Mouse (Mus musculus) left cerebral cortex, postnatal 25 days (tissue): ENCODE results near the gene Capn13. TPM values are rescaled to one million over a fixed set of nuclear protein-coding genes. Genes with fewer than 3 reads are reported as not detected.
A peak's percentile ranks its signal among the peaks of the same experiment; 100 is the strongest.
"Not testable (repeated sequence)": the region's sequence is repeated elsewhere in the genome, so short reads cannot be mapped to it uniquely, and the experiment has no call there.

Experiments used
- DNase-seq, 2 experiments: peaks; one replicate each; pipeline ENCODE4 v3.0.0; 2022; ENCODE audit warnings: low spot score in 2 of 2, mixed read lengths in 1 of 2
- intact Hi-C: fragments of 180-260 bp; cut with DNase I; formaldehyde crosslinking; loops from one replicate; pipeline ENCODE4 v1.15.1; 2025
- total RNA-seq, 2 experiments: library from RNA; stranded (reverse); gene quantifications; 2 replicates each; pipeline ENCODE4 v1.2.3; 2021

Gene Capn13
- total RNA-seq, 2 experiments from 2014 or later = not detected

DNA sequence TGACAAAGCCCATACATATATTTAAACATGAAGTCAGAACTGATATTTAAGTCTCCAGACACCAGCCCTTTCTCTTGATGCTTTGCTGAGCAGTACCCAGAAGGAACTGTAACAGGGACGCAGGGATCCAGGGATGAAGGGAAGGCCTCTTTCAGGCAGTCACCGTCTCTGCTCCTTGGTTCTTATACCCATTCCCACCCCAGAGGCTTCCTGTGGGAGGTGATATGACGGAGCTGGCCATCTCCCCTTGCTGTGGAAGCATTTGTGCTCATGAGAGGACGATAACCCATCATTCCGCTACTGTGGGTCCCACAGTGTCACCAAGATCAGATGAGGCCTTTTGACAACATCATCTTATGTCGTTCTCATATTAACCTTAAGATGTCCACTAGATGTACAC lies 101.7 kb downstream of the Capn13 start:
- intact Hi-C loops = loop anchor here (5.0 kb wide), 1 partner anchor 502 kb away; no protein-coding TSS in a partner anchor
- DNase-seq = no peak

DNA sequence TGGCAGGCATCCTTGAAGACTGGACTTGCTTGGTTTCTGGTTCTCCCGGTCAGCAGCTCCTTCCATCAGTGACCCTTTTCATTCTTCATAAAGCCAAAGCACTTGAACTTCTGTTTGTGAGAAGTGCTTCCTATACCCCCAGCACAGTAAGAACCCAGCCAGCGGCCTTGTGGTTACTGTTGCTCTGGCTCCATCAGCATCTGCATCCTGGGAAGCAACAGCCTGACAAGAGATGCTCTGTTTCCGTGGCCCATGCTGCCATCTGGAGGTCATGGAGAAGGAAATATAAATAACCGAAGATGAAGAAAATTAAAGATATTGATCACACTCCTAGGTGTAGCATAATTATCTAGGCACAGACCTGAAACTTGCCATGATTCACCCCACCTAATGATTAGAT lies 103.8 kb downstream of the Capn13 start:
- intact Hi-C loops = loop anchor here (1.0 to 5.0 kb wide), 4 partner anchors 200 to 500 kb away; no protein-coding TSS in a partner anchor
- DNase-seq = peak; percentile 60 to 69

DNA sequence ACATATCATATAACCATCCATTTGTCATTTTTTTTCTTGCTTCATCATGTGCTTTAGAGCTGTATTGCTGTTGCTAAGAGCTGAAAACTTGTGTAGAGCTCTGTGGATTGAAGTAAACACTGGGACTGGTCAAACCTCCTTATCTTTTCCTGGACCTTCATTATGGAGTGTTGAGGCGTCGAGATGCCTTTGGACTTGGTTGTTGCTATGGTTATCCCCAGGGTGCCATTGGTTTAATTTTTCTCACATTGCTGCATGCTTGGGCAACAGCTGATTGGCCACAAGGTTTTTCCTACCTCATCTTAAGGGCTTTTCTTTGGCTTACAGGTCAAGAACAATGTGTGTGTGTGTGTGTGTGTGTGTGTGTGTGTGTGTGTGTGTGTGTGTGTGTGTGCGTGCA lies 107.4 kb downstream of the Capn13 start:
- no peak for DNase-seq
- intact Hi-C loops = no loop called here

DNA sequence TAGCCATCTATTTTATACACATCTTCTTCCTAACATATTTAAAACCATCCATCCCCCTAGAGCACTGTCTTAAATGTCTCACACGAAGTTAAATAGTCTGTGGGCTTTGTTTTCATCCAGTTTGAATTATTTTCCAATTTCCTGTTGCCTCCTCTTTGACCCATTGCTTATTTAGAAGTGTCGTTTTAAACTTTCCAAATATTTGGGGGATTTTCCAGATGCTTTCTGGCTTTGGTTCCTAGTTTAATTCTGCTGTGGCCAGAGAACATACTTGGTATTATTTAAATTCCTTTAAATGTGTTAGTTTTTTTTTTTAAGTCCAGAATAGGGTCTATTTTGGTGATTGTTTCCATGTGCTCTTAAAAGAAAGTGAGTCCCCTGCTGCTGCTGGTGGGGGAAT lies 116.4 kb downstream of the Capn13 start:
- intact Hi-C loops = no loop called here
- DNase-seq = no peak

DNA sequence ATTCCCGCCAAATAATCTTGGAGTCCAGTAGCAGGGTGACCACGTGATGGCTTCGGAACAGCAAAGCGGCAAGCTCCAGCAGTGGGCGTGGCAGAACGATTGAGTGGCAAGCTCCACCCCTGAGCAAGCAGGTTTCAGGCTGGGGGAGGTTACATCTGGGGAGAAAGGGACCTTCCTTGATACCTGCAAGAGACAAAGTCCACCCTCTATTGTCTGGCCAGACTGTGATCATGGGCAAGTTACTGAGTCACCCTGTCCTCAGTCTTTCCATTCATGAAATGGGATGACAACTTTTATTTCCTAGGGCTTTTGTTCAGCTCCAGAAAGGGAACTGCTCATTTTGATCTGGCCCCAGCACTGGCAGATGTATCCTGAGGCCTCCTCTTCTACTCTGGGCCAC lies 118.0 kb downstream of the Capn13 start:
- intact Hi-C loops, DNase-seq: not testable (repeated sequence)

DNA sequence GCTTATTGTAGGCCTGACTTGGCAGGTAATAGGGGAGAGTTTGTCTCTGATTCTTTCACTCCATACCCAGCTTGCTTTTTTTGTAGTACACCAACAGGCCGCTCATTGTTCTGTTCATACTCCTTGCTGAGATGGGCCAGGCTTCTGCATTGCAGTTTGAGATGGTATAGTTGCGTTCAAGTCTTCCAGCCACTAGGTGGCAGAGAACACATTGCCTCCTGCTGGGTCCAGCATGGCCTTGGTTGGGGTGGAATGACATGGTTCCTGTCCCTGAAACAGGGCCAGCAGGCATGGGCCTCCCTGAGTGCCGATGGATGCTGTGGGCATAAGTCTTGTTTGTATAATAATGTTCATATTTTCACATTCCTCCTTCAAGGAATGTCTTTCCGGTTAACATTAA lies 122.9 kb downstream of the Capn13 start:
- intact Hi-C loops = loop anchor here (5.0 kb wide), 1 partner anchor 75 kb away; no protein-coding TSS in a partner anchor
- no peak for DNase-seq

DNA sequence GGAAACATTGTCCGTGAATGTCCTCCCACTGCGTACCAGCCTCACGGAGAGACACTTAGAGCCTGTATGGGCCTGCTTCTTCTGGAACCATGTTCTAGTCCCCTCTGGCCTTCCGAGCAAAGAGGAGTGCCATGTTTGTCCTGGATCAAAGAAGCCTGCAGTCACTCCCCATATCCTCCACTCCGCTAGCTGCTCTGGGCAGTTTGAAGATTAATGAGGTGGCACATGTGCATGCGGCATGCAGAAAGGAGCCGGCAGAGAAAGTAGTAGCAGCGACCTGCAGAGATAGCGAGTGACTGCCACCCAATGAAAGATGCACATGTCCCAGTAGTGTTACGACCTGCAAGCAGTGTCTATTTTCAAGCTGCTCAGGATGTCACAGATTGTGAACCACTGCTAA lies 125.6 kb downstream of the Capn13 start:
- no peak for DNase-seq
- intact Hi-C loops = loop anchor here (5.0 kb wide), 1 partner anchor 73 kb away; no protein-coding TSS in a partner anchor

DNA sequence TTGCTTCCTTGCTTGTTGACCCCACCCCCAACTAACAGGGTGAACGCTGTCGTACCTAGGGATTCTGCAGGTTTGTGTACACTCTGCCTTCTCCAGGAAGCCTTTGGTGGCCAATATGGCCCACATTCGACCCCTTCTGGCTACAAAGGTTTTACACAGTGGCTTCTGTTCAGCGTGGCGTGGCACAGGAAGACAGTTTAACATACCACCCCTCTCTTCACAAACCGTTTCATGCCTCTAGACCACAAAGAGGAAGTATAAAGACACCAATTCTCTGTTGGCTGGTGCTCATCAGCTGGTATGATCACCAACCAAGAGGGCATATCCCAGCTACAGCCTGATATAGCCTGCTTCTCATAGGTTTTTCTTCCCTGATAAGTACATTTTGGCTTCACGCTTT lies 126.9 kb downstream of the Capn13 start:
- no peak for DNase-seq
- intact Hi-C loops = no loop called here

DNA sequence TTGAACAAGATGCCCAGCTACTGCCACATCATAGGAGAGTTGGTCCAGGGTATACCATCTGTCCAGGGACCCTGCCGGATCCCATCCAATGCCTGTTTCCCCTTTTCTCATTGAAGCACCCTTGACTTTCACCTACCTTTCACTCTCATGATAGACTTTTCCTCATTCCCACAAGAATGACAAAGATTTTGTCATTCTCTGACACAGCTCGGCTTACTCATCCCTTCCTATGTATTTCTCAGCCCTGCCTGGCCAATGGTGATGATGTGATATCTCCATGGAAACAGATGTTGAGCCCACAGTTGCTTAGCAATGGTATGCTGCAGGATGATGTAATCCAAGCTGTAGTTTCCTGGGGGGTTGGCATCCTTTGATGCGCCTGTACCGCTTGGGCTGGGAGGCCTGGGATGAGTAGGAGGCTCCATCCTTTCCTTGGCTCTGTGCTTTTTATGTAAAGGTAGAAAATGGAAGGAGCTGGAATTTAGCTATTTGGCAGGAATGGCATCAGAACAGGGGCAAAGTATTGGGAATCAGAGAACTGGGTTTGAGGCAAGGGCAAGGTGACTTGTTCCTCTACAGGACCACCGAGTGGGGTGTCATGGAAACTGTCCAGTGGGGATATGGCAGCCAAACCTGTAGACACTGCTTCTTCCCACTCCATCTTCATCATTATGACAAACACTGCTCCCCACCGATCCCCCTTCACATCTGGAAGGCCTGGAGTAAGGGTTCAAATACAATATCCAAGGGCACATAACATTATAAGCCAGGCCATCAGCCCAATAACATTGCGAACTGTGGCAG lies 128.7 kb downstream of the Capn13 start:
- DNase-seq = peak; percentile 72 to 97
- intact Hi-C loops = loop anchor here (2.0 kb wide), 1 partner anchor 301 kb away; no protein-coding TSS in a partner anchor

DNA sequence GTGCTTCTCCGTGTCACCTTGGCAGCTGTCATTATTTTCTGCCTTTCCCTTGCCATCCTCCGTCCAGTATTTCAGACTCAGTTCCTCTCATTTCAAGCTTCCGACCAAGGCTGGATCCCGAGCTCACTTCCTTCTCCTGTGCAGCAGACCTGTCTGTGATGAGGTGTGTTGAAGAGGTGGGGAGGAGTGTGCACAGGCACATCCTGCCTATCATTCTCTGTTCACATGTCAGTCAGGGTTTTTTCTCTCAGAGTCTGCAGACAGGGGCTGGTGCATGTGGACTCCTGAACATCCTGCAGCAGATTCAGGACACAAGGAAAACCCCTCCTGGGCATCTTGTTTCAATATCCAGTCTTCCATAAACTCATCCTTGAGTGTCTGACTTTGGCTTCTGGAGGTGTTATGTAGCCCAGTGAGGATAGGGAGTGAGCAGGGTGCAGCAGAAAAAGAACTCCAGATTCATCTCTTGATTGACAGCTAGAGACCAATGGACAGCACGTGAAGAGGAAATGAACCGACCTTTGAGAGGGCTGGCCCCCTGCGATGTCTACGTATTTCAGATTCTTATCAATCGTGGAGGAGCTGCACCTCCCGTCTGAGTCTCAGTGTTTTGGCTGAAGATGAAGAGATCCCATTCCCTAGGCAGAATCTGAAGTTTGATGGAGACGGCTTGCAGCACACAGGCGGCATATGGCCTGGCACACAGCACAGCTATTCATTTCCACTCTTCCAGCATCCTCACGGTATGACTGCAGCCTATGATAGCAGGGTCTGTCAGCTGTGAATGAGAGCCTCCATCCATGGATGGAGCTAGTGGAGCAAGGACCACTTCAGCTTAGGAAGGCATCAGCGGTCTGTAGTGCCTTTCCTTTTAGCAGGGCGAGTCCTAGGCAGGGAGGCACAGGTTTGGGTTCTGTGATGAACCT lies 129.5 kb downstream of the Capn13 start:
- no peak for DNase-seq
- intact Hi-C loops = loop anchor here (2.0 kb wide), 1 partner anchor 300 kb away; no protein-coding TSS in a partner anchor

DNA sequence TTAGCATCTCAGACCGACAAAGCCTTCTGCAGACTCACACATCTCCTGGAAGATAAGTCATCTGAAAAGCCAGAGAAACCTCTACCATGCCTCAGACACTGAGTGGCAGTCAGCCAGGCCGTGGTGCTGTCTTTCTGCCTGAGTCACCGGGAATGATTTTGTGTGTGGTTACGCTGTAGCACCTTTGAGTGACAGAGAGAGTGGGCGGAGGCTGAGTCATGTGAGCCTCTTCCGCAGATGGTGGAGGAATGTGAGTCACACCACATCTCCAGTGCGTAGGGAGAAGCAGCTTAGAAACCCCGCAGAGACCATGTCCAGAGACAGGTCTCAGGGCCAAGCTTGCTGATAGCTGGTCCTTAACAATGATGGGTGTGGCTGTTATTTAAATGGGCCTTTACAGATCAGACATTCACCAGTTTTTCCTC lies 137.6 kb downstream of the Capn13 start:
- peak; percentile 79 to 97 for DNase-seq
- intact Hi-C loops = no loop called here

DNA sequence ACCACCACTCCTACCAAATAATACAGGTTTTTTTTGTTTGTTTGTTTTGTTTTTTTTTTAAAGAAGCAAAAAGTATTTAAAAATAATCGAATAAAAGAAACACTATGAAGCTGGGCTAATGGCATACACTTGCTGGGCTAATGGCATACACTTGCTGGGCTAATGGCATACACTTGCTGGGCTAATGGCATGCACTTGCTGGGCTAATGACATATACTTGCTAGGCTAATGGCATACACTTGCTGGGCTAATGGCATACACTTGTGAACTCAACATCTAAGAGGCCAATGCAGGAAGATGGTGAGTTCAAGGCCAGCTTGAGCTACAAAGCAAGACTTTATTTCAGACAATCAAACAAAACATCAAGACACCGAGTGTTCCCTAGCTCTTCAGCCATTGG lies 138.1 kb downstream of the Capn13 start:
- intact Hi-C loops = no loop called here
- no peak for DNase-seq

DNA sequence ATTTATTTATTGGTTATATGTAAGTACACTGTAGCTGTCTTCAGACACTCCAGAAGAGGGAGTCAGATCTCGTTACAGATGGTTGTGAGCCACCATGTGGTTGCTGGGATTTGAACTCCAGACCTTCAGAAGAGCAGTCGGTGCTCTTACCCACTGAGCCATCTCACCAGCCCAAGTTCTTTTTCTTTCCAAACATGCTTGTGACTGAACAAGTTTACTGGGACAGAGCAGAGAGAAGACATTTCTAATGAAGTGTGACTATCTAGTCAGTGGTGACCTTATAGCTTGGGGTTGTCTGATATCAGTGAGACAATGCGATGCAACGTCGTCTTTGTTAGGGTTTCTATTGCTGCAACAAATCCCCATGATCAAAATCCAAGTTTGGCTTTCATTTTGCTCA lies 141.4 kb downstream of the Capn13 start:
- intact Hi-C loops, DNase-seq: not testable (repeated sequence)

DNA sequence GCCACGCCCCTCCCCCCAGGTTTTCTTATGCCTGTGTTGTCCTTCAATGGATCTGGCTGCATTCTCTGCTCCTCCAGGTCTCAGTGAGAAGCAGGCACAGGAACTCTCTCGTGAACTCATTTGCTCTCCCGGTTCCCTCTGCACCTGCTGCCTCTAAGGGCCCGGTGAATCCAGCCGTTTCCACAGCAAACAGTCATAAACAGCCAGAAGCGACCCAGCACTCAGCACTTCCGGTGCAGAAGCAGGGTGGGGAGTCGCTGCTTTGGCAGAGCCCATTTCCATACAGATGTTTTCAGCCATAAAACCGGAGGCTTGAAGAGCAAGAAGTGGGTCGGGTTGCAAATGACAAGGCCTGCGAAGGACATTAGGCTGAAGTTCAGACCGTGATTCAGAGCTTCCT lies 142.0 kb downstream of the Capn13 start:
- intact Hi-C loops = no loop called here
- DNase-seq = no peak
